Mouse (Mus musculus) spleen, postnatal 36 days (tissue): ENCODE data around the gene Slc7a7.

Experiments
- DNase-seq, 2 experiments: peaks; one replicate each; pipeline ENCODE4 v3.0.0; 2022; ENCODE audit warnings: low spot score in 2 of 2, mixed read lengths in 1 of 2

Gene Slc7a7

DNA sequence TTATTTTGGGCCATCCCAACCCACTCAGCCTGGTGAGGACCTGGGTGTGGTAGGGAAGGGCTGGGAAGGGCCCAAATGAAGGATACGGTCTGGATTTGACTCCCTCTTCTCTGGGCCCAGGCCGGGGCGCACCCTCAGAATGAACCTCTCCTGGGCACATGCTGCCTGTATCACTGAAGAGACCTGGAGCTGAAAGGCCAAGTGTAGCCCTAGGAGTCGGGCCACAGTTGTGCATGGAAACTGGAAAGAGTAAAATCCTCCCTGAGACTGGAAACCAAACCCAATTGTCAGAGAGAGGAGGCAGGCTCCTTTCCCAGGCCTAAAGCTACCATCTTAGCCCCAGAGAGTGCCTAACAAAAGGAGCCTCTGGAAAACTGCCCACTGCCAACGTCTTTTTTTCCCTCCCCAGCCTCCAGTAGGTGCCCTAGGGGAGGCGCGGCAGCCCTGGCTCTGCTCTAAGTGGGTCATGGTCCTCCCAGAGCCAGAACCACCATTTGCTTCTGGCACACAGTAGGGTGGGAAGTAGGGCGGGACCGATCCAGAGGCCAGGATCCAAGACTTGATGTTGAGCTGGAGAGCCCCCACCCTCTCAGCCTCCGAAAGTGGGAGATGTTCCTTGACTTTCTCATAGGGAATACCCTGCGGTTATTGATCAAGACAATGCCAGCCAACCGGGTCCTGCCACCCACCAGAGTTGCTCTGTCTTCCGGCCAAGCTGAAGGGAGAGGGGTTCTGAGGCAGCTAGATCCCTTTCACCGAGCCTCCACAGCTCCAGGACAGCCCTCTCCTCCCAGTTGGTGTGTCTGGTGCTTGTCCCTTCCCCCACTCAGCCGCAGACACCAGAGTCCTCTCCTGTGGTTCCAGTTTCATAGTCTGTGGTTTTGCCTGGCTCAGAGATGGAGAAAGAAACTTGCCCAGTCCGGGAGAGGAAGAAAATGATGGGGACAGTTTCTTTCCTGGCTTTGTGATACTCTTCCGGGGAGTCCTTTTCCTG is 15.6 kb upstream of the Slc7a7 start:
- DNase-seq: no peak

DNA sequence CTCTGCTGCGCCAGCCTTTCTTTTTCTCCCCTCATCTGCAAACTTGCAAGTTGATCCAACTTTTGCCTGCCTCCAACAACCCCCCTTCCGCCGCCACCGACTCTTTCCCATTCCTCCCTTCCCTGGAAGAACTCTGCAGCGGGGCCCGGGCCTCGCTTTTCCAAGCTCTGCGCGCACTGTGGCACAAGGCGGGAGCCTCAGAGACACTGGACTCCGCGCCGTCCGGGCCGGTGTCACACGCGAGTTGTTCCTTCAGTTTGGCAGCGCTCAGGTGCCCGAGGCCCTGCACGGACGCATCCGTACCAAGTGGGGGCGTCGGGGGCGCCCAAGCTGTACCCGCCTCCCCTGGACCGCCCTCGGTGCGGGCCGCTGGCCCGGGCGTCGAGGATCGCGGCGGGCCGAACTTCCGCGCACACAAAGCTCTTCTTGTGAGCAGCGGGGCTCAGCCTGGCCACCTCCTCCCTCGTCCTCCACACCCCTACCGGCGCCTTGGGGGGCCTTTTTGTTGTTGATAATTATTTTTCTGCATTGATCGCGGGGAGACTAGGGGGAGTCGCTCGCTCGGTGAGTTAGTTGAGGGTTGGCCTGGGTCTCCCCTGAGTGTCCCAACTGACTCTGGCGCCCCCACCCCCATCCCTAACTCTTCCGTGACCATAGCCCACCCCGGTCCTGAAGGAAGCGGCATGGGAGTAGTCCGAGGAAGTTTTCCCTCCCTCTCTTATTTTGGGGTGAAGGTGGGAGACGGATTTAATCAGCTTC is 14.7 kb upstream of the Slc7a7 start:
- DNase-seq: peak in 1 of 2 experiments; percentile 24

- DNase-seq: peak in 1 of 2 experiments; percentile 19
Measured at GRCm38 (mm10) chr14:54431334-54432077, 13.9 kb upstream of the Slc7a7 start, which contains the start of gene Mmp14. Gene Mmp14, plus strand, starts transcription at chr14:54431612.

GRCm38 (mm10) chr14:54430406-54431145 is 13.0 kb upstream of the Slc7a7 start:
- no peak for DNase-seq

DNA sequence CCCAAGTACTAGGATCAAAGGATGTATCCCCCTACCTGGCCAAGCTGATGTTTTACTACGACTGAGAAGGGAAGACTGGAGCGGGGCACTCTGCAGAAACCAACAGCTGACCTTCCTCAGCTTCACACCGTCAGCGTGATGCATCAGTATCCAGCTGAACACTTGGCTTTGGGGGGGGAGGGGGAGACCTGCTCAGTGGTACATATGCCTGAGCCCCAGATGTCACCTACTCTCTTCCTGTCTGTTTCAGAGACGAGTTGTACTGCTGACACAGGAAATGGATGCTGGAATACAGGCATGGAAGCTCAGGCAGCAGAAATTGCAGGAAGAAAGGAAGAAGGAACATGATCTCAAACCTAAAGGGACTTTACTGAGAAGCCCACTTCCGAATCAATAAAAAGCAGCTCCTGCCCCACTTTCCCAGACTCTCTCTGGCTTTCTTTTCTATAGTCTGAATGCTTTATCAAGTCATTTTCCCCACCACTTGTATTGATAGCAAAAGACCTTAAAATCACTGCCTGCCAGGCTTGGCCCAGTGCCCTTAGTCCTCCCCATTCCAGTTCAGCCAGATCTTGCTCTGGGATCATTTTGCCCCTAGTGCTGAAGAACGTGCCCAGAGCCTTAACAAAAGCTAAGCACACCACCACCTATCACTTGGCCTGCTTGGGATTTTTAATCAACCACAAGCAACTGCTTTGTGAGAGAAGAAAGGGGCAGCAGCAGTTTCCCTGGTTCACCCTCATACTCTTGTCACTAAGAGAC is 11.9 kb upstream of the Slc7a7 start:
- no peak for DNase-seq

GRCm38 (mm10) chr14:54428421-54428820 is 10.8 kb upstream of the Slc7a7 start:
- DNase-seq: no peak

GRCm38 (mm10) chr14:54427696-54428095 is 10.1 kb upstream of the Slc7a7 start:
- no peak for DNase-seq

GRCm38 (mm10) chr14:54426689-54427398 is 9.3 kb upstream of the Slc7a7 start, which contains the start of gene Mrpl52:
Gene Mrpl52, plus strand, starts transcription at chr14:54426909.
- DNase-seq: peak; percentile 86 to 90

GRCm38 (mm10) chr14:54426003-54426688 is 8.6 kb upstream of the Slc7a7 start:
- DNase-seq: no peak

DNA sequence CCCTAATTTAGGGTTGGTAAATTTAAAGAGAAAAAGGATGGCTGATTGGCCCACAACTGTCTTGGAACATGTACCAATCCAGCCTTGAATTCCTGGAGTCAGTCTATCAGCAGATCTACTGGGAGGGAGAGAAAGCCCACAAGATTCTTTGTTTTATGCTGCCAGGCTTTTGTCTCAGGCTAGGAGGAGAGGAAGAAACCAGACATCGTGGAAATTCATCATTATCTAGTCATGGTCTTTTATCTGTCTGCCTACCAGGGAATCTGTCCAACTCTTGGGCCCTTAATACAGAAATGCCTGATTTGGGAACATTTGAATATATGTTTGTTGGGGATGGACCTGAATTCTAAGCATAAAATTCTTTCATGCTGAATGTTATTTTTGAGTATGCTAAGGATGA is 8.0 kb upstream of the Slc7a7 start:
- no peak for DNase-seq

DNA sequence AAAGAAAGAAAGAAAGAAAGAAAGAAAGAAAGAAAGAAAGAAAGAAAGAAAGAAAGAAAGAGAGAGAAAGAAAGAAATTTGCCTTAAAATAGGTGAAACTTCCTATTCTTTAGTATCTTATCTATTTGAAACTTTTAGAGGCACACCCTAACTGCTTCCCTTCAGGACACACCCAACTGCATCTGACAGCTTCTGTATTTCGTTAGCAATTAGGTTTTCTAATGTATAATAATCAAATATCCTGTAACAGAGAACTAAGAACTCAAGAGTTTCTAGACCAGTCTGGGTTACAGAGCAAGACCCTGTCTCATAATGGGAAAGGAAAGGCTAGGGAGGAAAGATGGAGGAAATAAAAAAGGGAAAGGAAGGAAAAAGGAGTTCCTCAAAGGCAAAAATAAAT is 7.1 kb upstream of the Slc7a7 start:
- DNase-seq: no peak

DNA sequence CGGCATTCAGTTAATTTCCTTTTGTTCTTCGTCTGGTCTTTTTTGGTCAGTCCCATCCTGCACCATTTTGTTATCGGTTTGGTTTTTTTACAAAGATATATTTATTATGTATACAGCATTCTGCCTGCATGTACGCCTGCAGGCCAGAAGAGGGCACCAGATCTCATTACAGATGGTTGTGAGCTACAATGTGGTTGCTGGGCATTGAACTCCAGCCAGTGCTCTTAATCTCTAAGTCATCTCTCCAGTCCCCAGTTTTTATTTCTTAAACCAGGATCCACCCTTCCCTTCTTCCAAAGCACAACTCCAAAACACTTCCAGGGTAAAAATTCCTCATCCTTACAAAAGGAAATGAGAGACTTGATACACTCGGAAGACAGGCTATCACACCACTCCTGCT is 5.8 kb upstream of the Slc7a7 start:
- DNase-seq: peak; percentile 31 to 47

DNA sequence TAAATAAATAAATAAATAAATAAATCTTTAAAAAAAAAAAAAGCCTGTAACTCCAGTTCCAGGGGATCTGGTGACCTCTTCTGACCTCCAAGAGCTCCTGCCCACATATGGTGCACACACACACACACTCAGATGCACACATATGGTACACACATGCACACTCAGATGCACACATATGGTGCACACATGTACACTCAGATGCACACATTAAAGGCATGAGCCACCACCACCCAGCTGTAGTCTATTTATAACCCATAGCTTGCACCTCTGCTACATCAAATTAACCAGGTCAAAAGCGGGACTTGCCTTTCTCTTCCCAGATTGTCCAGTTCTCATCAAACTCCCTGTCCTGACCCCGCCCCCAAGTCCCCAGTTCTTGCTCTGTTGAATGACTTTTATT is 3.4 kb upstream of the Slc7a7 start:
- DNase-seq: no peak

DNA sequence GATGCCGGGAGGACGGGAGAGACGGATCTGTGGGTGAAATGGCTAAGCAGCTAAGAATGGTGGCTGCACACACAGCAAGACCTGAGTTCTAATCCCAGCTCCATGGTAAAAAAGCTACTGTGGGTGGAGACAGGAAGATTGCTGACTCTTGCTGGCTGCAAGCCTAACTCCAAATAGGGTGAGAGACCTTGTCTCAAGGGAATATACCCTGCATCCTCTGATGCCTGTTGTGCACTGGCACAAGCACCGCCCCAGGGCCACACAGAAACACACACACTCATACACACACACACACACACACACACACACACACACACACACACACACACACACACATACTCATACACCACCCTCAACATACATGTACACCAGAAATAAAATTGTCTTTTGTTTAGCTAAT is 750 bp downstream of the Slc7a7 start:
- DNase-seq: no peak

GRCm38 (mm10) chr14:54416229-54416775 is 1.3 kb downstream of the Slc7a7 start:
- DNase-seq: no peak

DNA sequence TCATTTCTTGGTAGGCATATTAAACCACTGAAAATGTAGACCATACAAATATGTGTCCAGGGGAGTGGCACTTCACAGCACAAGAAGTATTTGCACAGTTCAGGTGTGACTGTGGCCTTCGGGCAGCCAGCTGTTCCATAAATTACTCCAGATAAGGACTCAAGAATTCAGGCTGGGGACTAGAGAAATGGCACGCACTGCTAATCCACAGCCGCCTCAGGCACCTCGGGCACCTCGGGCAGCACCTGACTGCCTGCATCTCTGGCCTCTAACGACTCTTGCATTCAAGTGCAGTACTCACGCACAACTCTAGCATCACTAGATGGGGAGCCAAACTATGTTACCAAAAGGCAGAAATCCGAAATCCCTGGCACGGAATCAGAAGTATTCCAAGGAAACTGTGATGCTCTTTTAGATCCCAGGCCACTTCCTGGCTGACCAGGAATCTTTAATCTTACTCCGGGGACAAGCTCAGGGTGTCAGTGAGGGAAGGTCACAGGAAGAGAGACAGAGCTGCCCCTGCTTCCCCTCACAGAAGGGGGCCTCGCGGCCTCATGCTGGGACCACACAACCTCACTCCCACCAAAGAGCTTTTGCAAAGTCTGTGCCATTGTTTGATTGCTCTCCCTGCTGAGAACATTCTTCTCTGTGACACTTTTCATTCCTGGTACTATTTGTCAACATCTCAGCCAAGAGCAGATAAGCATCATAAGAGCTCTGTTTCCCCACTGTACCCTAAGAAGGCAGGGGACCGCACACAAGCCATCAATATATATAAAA is 2.1 kb downstream of the Slc7a7 start:
- DNase-seq: no peak

- peak in 1 of 2 experiments; percentile 26 for DNase-seq
Measured at GRCm38 (mm10) chr14:54413877-54414700, 3.5 kb downstream of the Slc7a7 start.
